Mouse (Mus musculus) liver, embryonic 14.5 days (tissue): ENCODE measurements around the gene Zfp971. TPM values are rescaled to one million over a fixed set of nuclear protein-coding genes. Genes with fewer than 3 reads are reported as not detected.
"Not testable (repeated sequence)": the region's sequence is repeated elsewhere in the genome, so short reads cannot be mapped to it uniquely, and the experiment has no call there.

Source experiments
- ATAC-seq: fragments of 200-750 bp; cut with Nextera tagmentation; 2 replicates; pipeline ENCODE4 v1.8.0; 2017; ENCODE audit warnings: moderate number of reproducible peaks, mild to moderate bottlenecking, moderate library complexity; ENCODE audit not compliant: insufficient read depth
- DNase-seq, 3 experiments: peaks; one replicate each; pipeline ENCODE4 v3.0.0-alpha.2; 2012 to 2013; ENCODE audit warnings: low read depth in 3 of 3, low spot score in 3 of 3
- H3K27ac ChIP-seq: fragments of 300-500 bp; sonication (generic); 2 replicates; pipeline ENCODE4 v1.5.1; 2014; ENCODE audit warnings: moderate library complexity, mild to moderate bottlenecking, control low read depth, inconsistent platforms
- H3K27me3 ChIP-seq: fragments of 300-500 bp; sonication (generic); 2 replicates; pipeline ENCODE4 v1.6.1; 2014; ENCODE audit warnings: mild to moderate bottlenecking, low read length, moderate library complexity; ENCODE audit not compliant: control insufficient read depth, insufficient read depth
- H3K36me3 ChIP-seq: fragments of 300-500 bp; sonication (generic); replicated peaks from 2 replicates; pipeline ENCODE4 v1.6.1; 2014; ENCODE audit warnings: low read depth; ENCODE audit not compliant: control insufficient read depth, insufficient read depth
- H3K4me1 ChIP-seq, 2 experiments: fragments of 200-500 bp in 1 of 2; fragments of 300-500 bp in 1 of 2; sonication (generic) in 1 of 2; replicated peaks; 2 replicates each; pipeline ENCODE4 v1.6.1; 2012 to 2014; ENCODE audit warnings: antibody characterized with exemption in 1 of 2, inconsistent platforms in 1 of 2, low read length in 1 of 2; ENCODE audit not compliant: control insufficient read depth in 2 of 2, insufficient read depth in 2 of 2
- H3K4me2 ChIP-seq: fragments of 300-500 bp; sonication (generic); 2 replicates; pipeline ENCODE4 v1.6.1; 2014; ENCODE audit warnings: low read depth, mild to moderate bottlenecking, control low read depth, moderate library complexity
- H3K4me3 ChIP-seq, 2 experiments: fragments of 200-500 bp in 1 of 2; fragments of 300-500 bp in 1 of 2; sonication (generic) in 1 of 2; 2 replicates each; pipeline ENCODE4 v1.5.1; 2012 to 2014; ENCODE audit warnings: low read depth in 2 of 2, low read length in 2 of 2, mild to moderate bottlenecking in 2 of 2, control low read depth in 1 of 2, inconsistent platforms in 1 of 2, moderate library complexity in 1 of 2; ENCODE audit not compliant: insufficient read depth in 1 of 2
- H3K9ac ChIP-seq: fragments of 300-500 bp; sonication (generic); replicated peaks from 2 replicates; pipeline ENCODE4 v1.6.1; 2014; ENCODE audit warnings: mild to moderate bottlenecking, control low read depth, moderate library complexity
- H3K9me3 ChIP-seq: fragments of 300-500 bp; sonication (generic); 2 replicates; pipeline ENCODE4 v1.6.1; 2016; ENCODE audit warnings: low read length, mixed read lengths; ENCODE audit not compliant: control insufficient read depth
- WGBS: fragments of 180-500 bp; shearing (Covaris S2); extraction: QIAGEN DNeasy Blood & Tissue Kit; methylation state at CpG from one replicate; pipeline ENCODE4 v1.1.7; 2014; ENCODE audit not compliant: insufficient replicate concordance; 5-methylcytosine and 5-hydroxymethylcytosine counted together
- polyA plus RNA-seq, 2 experiments: library from polyadenylated mRNA; depleted of rRNA in 1 of 2; stranded (reverse) in 1 of 2; unstranded in 1 of 2; fragments of >200 nt; fragmentation: Nextera tagmentation in 1 of 2; extraction: Ambion mirVana in 1 of 2; gene quantifications; 2 replicates each; pipeline versions ENCODE4 v1.2.1 to v1.2.3; 2012 to 2014

Zfp971 gene
- 0.73 and 1.7 TPM in 2 replicates for polyA plus RNA-seq (2012; rRNA removed)
- 2.4 and 3.7 TPM in 2 replicates for polyA plus RNA-seq (2014; fragmentation: Nextera tagmentation; extraction: Ambion mirVana)

DNA sequence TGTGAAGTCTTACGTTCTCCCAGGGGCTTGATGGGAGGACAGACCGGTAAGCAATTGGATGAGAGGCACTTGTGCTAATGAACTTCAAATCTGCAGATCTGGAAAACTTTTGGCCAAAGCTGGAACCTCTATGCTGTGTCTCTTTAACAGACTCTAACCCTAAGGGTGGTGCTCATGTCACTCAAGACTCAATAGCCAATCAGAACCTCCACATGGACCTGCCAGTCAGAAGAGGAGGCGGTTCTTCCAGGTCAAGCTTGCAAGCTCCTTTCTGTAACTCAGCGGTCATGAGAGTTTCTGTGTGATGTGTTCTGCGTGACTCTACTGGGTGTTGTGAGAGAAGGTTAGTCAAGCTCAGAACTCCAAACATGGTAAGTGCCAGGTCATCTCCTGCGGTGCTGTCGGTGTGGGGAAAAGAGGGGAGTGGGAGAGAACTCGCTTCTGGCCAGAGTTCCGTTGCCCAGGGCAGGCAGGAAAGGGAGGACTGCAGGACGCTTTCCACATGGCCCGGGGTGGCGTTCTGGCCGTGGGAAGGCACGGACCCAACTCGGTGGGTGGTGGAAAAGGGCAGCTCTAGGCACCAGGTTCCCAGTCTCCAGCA lies at the start of gene Zfp971:
Zfp971 (plus strand) TSS at position 274 of the 601 bp plus-strand sequence.
- H3K27ac ChIP-seq, ATAC-seq, H3K4me1 ChIP-seq, H3K36me3 ChIP-seq, DNase-seq, H3K9me3 ChIP-seq, H3K27me3 ChIP-seq: not testable (repeated sequence)
- H3K4me3 ChIP-seq: peak within 1 kb of the TSS; percentile 62 to 69
- 2% methylated on average over 13 of the region's 15 CpGs for WGBS
- H3K9ac ChIP-seq: peak within 1 kb of the TSS; percentile 63
- peak within 1 kb of the TSS; percentile 55 for H3K4me2 ChIP-seq

DNA sequence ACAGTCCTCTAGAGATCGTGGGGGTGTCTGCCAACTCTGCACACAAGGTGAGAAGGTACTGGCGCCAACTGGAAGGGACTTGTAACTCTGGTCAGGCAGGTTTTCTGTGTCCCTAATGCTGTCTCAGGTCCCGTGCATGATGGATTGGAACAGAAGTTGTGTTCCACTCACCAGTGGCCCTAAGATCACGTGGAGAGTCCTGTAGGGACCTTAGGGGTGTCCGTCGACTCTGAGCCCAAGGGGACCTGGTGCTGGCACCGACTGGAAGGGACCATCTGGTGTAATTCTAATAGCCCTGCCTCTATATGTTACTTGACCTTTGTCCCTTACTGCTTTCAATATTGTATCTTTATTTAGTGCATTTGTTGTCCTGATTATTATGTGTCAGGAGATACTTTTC lies 48.3 kb upstream of the Zfp971 start:
- not testable (repeated sequence) for H3K36me3 ChIP-seq, H3K9me3 ChIP-seq, H3K4me1 ChIP-seq, ATAC-seq, H3K4me3 ChIP-seq, DNase-seq, H3K27me3 ChIP-seq, H3K27ac ChIP-seq, H3K4me2 ChIP-seq, H3K9ac ChIP-seq
- WGBS: 49% methylated on average over 6 of the region's 7 CpGs

DNA sequence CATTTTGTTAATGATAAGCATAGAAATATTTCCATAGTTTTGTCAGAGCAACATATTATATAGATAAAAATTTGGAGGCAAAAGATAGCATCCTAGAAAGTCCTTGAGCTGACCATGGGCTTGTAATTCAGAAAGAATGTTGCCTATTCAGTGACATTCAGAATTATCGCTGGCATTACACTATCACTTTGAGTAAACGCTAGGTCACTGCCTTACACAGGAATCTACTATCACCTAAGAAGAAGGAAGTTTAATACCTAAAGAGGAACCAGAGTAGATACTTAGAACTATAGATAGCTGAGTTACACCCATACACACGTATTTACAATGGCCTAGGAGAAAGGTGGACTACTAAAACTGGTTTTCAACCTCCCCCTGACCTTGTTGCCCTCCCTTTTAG lies 3.6 kb upstream of the Zfp971 start:
- ATAC-seq, DNase-seq, H3K4me3 ChIP-seq, H3K9me3 ChIP-seq, H3K27me3 ChIP-seq, H3K4me1 ChIP-seq, H3K36me3 ChIP-seq, H3K4me2 ChIP-seq, H3K27ac ChIP-seq, H3K9ac ChIP-seq: not testable (repeated sequence)
- 47% methylated on average over 3 of the region's 3 CpGs for WGBS

DNA sequence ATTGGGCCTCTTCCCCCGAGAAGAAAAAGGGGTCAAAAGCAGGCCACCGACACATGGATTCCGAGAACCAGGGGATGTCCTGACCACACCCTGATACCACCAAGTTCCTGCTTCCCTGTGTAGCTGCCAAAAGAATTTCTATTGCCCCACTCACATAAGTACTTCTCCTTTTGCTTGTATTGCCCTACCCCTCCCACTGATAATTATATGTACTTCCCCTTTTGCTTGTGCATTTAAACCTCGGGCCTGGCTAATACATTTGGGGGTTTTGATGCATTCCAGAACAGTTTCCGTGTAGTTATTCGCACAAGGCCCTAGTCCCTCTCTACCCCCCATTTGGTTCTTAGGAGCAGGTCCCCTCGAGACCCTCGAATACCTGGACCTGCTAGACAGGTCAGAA lies 2.3 kb upstream of the Zfp971 start:
- H3K4me2 ChIP-seq, H3K9me3 ChIP-seq, H3K36me3 ChIP-seq, H3K4me1 ChIP-seq, H3K4me3 ChIP-seq, H3K27me3 ChIP-seq, H3K27ac ChIP-seq, H3K9ac ChIP-seq, DNase-seq, ATAC-seq: not testable (repeated sequence)
- WGBS: 12% methylated on average over 8 of the region's 8 CpGs

DNA sequence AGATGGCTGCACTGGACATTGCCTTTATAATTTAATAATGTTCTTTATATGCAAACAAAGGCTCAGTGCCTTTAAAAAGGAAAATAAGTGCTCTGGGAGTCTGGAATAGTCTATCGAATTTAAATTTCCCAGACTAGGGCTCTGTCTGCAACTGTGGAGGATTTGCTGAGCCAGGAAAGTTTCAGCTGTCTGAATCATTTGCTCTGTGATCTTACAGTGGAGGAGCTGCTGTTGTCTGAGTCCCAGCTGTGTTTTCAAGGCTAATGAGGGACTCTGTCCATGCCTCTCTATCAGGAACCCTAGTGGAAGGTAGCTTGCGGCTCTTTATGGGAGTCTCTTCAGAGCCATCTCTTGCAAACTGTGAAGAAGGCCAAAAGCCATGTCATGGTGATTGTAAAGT lies 777 bp downstream of the Zfp971 start:
- 14% methylated on average over 2 of the region's 2 CpGs for WGBS
- peak overlapping the region; percentile 63 for H3K9ac ChIP-seq

DNA sequence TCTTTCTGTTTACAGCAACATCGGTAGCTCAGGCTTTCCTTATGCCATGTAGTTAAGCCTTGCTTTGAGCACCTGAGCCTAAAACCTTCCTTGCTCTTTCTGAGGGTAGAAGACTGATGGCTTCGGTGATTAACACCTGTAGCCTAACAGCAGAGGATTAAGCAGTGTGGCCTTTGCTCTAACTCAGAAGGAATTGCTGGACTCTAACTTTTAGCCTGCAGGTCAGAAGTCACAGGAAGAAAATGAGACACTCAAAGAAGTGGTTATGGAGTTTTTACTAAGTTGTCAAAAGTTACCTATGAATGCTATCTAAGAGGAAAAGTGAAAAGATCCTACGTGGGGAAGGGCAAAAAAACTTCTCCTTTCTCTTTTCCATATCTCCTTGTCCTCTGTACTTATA lies 4.5 kb downstream of the Zfp971 start:
- not testable (repeated sequence) for H3K4me3 ChIP-seq, ATAC-seq, H3K4me1 ChIP-seq, H3K36me3 ChIP-seq, H3K9me3 ChIP-seq, H3K9ac ChIP-seq, H3K27ac ChIP-seq, DNase-seq, H3K4me2 ChIP-seq, H3K27me3 ChIP-seq
- WGBS: 71% methylated on average over 2 of the region's 3 CpGs

More for the DNA sequence above, 777 bp downstream of the Zfp971 start:
- peak overlapping the region; percentile 55 for H3K4me2 ChIP-seq
- not testable (repeated sequence) for H3K27ac ChIP-seq, DNase-seq, H3K36me3 ChIP-seq, H3K9me3 ChIP-seq, ATAC-seq, H3K27me3 ChIP-seq, H3K4me1 ChIP-seq
- H3K4me3 ChIP-seq: peak overlapping the region; percentile 62 to 69
